Mouse (Mus musculus): ENCODE data around the gene Cyp2j12. TPM values are rescaled to one million over a fixed set of nuclear protein-coding genes. Genes with fewer than 3 reads are reported as not detected.

The Cyp2j12 gene
- polyA plus RNA-seq, 1 experiment from 2014 or later: not detected

Other genes with a start within 250 kb of the Cyp2j12 start
- gene Hook1, start 173.9 kb downstream of the Cyp2j12 start, polyA plus RNA-seq (2014; fragmentation: Nextera tagmentation; extraction: Ambion mirVana): 31.1 and 38.3 TPM in 2 replicates
- not detected in 2 replicates for gene Cyp2j13, start 63.6 kb downstream of the Cyp2j12 start, polyA plus RNA-seq (2014; fragmentation: Nextera tagmentation; extraction: Ambion mirVana)
- gene Cyp2j7, start 95.5 kb upstream of the Cyp2j12 start, polyA plus RNA-seq (2014; fragmentation: Nextera tagmentation; extraction: Ambion mirVana): not detected in 2 replicates
- gene Cyp2j11, start 207.5 kb upstream of the Cyp2j12 start, polyA plus RNA-seq (2014; fragmentation: Nextera tagmentation; extraction: Ambion mirVana): not detected in 2 replicates